Mouse (Mus musculus) ES-Bruce4 (cell line): Measurements from ENCODE around the gene Lsmem1.

Experiments
- CTCF ChIP-seq: IDR thresholded peaks from one replicate; pipeline ENCODE4 v1.8.1; 2011; ENCODE audit warnings: low read depth, low read length
- EP300 ChIP-seq: IDR thresholded peaks from 2 replicates; pipeline ENCODE4 v1.6.1; 2011; ENCODE audit warnings: low read depth, low read length; ENCODE audit not compliant: insufficient read depth
- POLR2A ChIP-seq: IDR thresholded peaks from one replicate; pipeline ENCODE4 v1.8.1; 2011; ENCODE audit warnings: low read length; ENCODE audit not compliant: insufficient read depth

- no peak for TF ChIP-seq POLR2A
- no peak for TF ChIP-seq CTCF
- no peak for TF ChIP-seq EP300
Observed at GRCm38 (mm10) chr12:40176158-40176557, 23.1 kb downstream of the Lsmem1 start.
